ENCODE assay signal across 9 mouse cellular contexts in genomic region chr11:98928186-98928893, GRCm38 (mm10). TPM values are rescaled to one million over a fixed set of nuclear protein-coding genes. Genes with fewer than 3 reads are reported as not detected.
DNase-seq lines count a peak whose midpoint lies in the region; ATAC-seq and TF ChIP-seq lines count a peak whose summit lies in the region.
"Had no signal": no experiment of that assay in that cellular context is flagged by ENCODE, and none has a peak within 500 bp of the region (broad histone marks: within the 10 kb centered on the region; RNA-seq: fewer than 3 reads in every experiment).

No protein-coding gene starts in this region.

- peak overlapping the region; percentile 81 for H3K4me2 ChIP-seq in heart, postnatal 0 days (ENCODE audit: low read depth, low read length)
- peak overlapping the region; percentile 82 for H3K4me2 ChIP-seq in limb, embryonic 14.5 days (replicated peaks; ENCODE audit: low read depth, low read length, severe bottlenecking)

- H3K9me3 ChIP-seq in G1E (replicated peaks): no peaks in the 10 kb centered on the region
- no peaks in the 10 kb centered on the region for H3K9me3 ChIP-seq in heart, postnatal 0 days (replicated peaks; ENCODE audit: control insufficient read depth, low read length)
- H3K9me3 ChIP-seq in limb, embryonic 14.5 days (ENCODE audit: control insufficient read depth, low read length): no peaks in the 10 kb centered on the region

- peaks cover 28% of the 10 kb centered on the region for H3K36me3 ChIP-seq in G1E (replicated peaks)
- H3K36me3 ChIP-seq in heart, postnatal 0 days (replicated peaks; ENCODE audit: control insufficient read depth, insufficient read depth, low read length): no peaks in the 10 kb centered on the region
- H3K36me3 ChIP-seq in limb, embryonic 14.5 days (ENCODE audit: control insufficient read depth, insufficient read depth, low read length): no peaks in the 10 kb centered on the region

- peaks cover 15% of the 10 kb centered on the region; the same call in 1 of the 2 replicates for H3K27me3 ChIP-seq in G1E (ENCODE audit: insufficient read depth, low read length)
- no peaks in the 10 kb centered on the region for H3K27me3 ChIP-seq in heart, postnatal 0 days (ENCODE audit: control insufficient read depth, insufficient read depth, low read length)
- no peaks in the 10 kb centered on the region for H3K27me3 ChIP-seq in limb, embryonic 14.5 days (ENCODE audit: control insufficient read depth, insufficient read depth, low read length)

- peak; percentile 78 for DNase-seq in cerebellum, adult 11-12 months
- DNase-seq in G1E (ENCODE audit: low spot score): no peak
- peak; percentile 13 for DNase-seq in heart, postnatal 0 days (ENCODE audit: low spot score)
- no peak for DNase-seq in limb, embryonic 14.5 days (ENCODE audit: low spot score)
- no peak for DNase-seq in spleen, postnatal 14 days (ENCODE audit: low spot score in 2 of 2)
- no peak for DNase-seq in left cerebral cortex, postnatal 36 days (ENCODE audit: low spot score in 2 of 2)
- DNase-seq in spleen, postnatal 36 days (ENCODE audit: low spot score in 2 of 2): no peak

- WGBS in heart, postnatal 0 days: 20% methylated on average over 12 of the region's 12 CpGs
- 7% methylated on average over 12 of the region's 12 CpGs for WGBS in limb, embryonic 14.5 days

- no peak for TF ChIP-seq CTCF in G1E (IDR thresholded peaks at IDR 0.05; ENCODE audit: low read depth, low read length)
- no peak for TF ChIP-seq CTCF in heart, postnatal 0 days (IDR thresholded peaks at IDR 0.05; ENCODE audit: low read depth)

- no peak for ATAC-seq in cerebellum, adult (ENCODE audit: insufficient number of reproducible peaks, low FRiP score, low TSS enrichment)
- no peak for ATAC-seq in G1E (ENCODE audit: extremely low read depth, insufficient number of reproducible peaks, low FRiP score, poor library complexity, severe bottlenecking)
- no peak for ATAC-seq in heart, postnatal 0 days (ENCODE audit: insufficient read depth, low read depth)
- ATAC-seq in limb, embryonic 14.5 days (ENCODE audit: low FRiP score, low read depth): no peak

- no peak for TF ChIP-seq POLR2A in limb, embryonic 14.5 days (IDR thresholded peaks at IDR 0.05; ENCODE audit: borderline replicate concordance, extremely low read depth, insufficient read depth, insufficient read length)

- peak overlapping the region; percentile 59 for H3K4me3 ChIP-seq in G1E (ENCODE audit: low read depth, low read length)
- peak overlapping the region; percentile 74 for H3K4me3 ChIP-seq in heart, postnatal 0 days (ENCODE audit: low read depth, low read length)
- peak overlapping the region; percentile 66 for H3K4me3 ChIP-seq in limb, embryonic 14.5 days (replicated peaks; ENCODE audit: low read length)

- H3K27ac ChIP-seq in heart, postnatal 0 days (ENCODE audit: low read depth): peak overlapping the region; percentile 95
- peak overlapping the region; percentile 83 for H3K27ac ChIP-seq in limb, embryonic 14.5 days (replicated peaks; ENCODE audit: low read depth, low read length)

- H3K4me1 ChIP-seq in G1E (ENCODE audit: insufficient read depth, low read depth, low read length): peaks cover 98% of the 10 kb centered on the region
- peaks cover 85% of the 10 kb centered on the region for H3K4me1 ChIP-seq in heart, postnatal 0 days (ENCODE audit: control insufficient read depth, insufficient read depth)
- peaks cover 91% of the 10 kb centered on the region for H3K4me1 ChIP-seq in limb, embryonic 14.5 days (ENCODE audit: control insufficient read depth, insufficient read depth, low read length)

- no peak for TF ChIP-seq EP300 in heart, postnatal 0 days (IDR thresholded peaks at IDR 0.05; ENCODE audit: low read depth)

- intact Hi-C loops in left cerebral cortex, postnatal 36 days (cut with DNase I): loop anchor here (5.0 kb wide), 1 partner anchor 109 kb away; no protein-coding TSS in a partner anchor

- H3K9ac ChIP-seq in heart, postnatal 0 days (replicated peaks; ENCODE audit: low read depth, low read length): peak overlapping the region; percentile 80
- H3K9ac ChIP-seq in limb, embryonic 14.5 days (ENCODE audit: low read depth, low read length, severe bottlenecking): peak overlapping the region; percentile 72

RNA-seq across cellular contexts. Expression of gene Rara, which starts 0.7 kb away (rescaled TPM):
- 109 and 110 TPM in 2 replicates for total RNA-seq in G1E (2014; fragmentation: Nextera tagmentation)
- total RNA-seq in G1E (2017): 16.9 and 17.1 TPM in 2 replicates
- polyA plus RNA-seq in G1E (2012): 84.4 and 103 TPM in 2 replicates
- 24.0 and 36.2 TPM in 2 replicates for total RNA-seq in heart, postnatal 0 days (2014; rRNA removed; ENCODE audit: low replicate concordance)
- 14.7 and 15.8 TPM in 2 replicates for polyA plus RNA-seq in heart, postnatal 0 days (2015; fragmentation: Nextera tagmentation; extraction: Ambion mirVana)
- 39.8 and 57.0 TPM in 2 replicates for polyA plus RNA-seq in limb, embryonic 14.5 days (2012; rRNA removed)
- polyA plus RNA-seq in limb, embryonic 14.5 days (2014; fragmentation: Nextera tagmentation; extraction: Ambion mirVana): 52.4 and 58.3 TPM in 2 replicates
- 10 to 100 TPM; 10.5 to 11.6 TPM for total RNA-seq in left cerebral cortex, postnatal 36 days (2021)

RNA-seq across cellular contexts. Expression of gene Cdc6, which starts 20.7 kb away (rescaled TPM):
- 60.7 and 84.9 TPM in 2 replicates for total RNA-seq in G1E (2014; fragmentation: Nextera tagmentation)
- total RNA-seq in G1E (2017): 52.7 and 63.4 TPM in 2 replicates
- 3.4 and 4.1 TPM in 2 replicates for polyA plus RNA-seq in G1E (2012)
- 1.4 and 2.2 TPM in 2 replicates for total RNA-seq in heart, postnatal 0 days (2014; rRNA removed; ENCODE audit: low replicate concordance)
- polyA plus RNA-seq in heart, postnatal 0 days (2015; fragmentation: Nextera tagmentation; extraction: Ambion mirVana): 4.2 and 4.5 TPM in 2 replicates
- polyA plus RNA-seq in limb, embryonic 14.5 days (2012; rRNA removed): 13.1 and 15.6 TPM in 2 replicates
- polyA plus RNA-seq in limb, embryonic 14.5 days (2014; fragmentation: Nextera tagmentation; extraction: Ambion mirVana): 25.2 and 25.8 TPM in 2 replicates
- total RNA-seq in left cerebral cortex, postnatal 36 days (2021): under 1 TPM; 0.39 to 0.47 TPM

RNA-seq across cellular contexts. Expression of gene Gjd3, which starts 54.5 kb away (rescaled TPM):
- total RNA-seq in G1E (2014; fragmentation: Nextera tagmentation) (not detected in 2 replicates), G1E (2017) (not detected in 2 replicates)
- polyA plus RNA-seq in G1E (2012): not detected in 2 replicates
- total RNA-seq in heart, postnatal 0 days (2014; rRNA removed; ENCODE audit: low replicate concordance): 4.2 and 14.7 TPM in 2 replicates
- polyA plus RNA-seq in heart, postnatal 0 days (2015; fragmentation: Nextera tagmentation; extraction: Ambion mirVana): 5.8 and 6.3 TPM in 2 replicates
- 1.3 and 2.2 TPM in 2 replicates for polyA plus RNA-seq in limb, embryonic 14.5 days (2012; rRNA removed)
- polyA plus RNA-seq in limb, embryonic 14.5 days (2014; fragmentation: Nextera tagmentation; extraction: Ambion mirVana): 0.41 and 0.45 TPM in 2 replicates
- 1 to 10 TPM; 2.0 TPM for total RNA-seq in left cerebral cortex, postnatal 36 days (2021)
- total RNA-seq: common myeloid progenitor, adult 5-6 weeks had no signal

Comparison
In these comparisons a context has a peak if more than half of its experiments do, and no peak if none do; other contexts are left out.
1. DNase-seq: peak in cerebellum, adult 11-12 months (single experiment) and heart, postnatal 0 days (single experiment); none in G1E (single experiment), limb, embryonic 14.5 days (single experiment), spleen, postnatal 14 days (0 of 2), left cerebral cortex, postnatal 36 days (0 of 2) and spleen, postnatal 36 days (0 of 2).
2. RNA of gene Cdc6, which starts 20.7 kb away (total RNA-seq): 52.7 to 84.9 TPM in G1E; 1.4 to 2.2 TPM in heart, postnatal 0 days and 0.39 to 0.47 TPM in left cerebral cortex, postnatal 36 days; every median in the first group is over 10 times any median in the second.
3. Peak in every context shown above with its lines, with median percentiles within 50 percentile points of each other: H3K4me3 ChIP-seq.